Mouse (Mus musculus): ENCODE data around the gene Bmp7.

The Bmp7 gene

DNA sequence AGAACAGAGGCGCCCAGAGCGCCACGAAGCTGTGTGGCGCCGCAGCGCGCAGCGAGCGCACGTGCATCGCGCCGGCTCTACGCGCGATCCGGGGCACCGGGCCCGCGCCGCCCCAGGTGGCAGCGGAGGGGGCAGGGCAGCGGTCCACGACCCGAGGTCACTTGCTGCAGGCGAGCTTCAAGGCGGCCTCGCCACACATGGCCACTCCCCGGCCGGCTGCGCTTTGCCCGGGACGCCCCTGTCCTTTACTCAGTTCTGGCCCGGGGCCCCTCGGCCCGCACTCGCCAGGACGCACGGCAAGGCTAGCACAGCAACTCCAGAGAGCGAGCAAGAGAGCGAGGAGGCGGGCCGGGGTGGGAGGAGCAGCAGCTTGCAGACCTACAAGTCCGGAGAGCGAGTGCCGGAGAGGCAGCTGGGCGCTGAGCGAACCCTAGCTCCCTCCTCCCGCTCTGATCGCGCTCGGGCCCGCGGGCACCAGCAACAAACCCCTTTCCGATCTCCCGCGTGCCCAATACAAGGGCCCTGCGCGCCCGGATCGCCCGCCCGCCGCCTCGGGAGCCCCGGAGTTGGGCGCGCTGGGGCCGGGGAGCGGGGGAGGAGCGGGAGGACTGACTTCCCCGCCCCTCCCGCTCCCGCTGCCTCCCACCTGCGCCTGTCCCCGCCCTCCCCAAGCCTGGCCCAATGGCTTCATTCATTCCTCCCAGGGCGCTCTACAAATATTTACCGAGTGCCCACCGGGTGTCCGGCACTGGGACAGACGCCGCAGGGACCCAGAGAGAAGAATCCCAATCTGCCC, at the start of gene Bmp7:
TSS of gene Bmp7 (minus strand) at position 319 of the 796 bp plus-strand sequence.
- DNase-seq (ENCODE audit: extremely low read depth, low read depth, low spot score), result no peak

DNA sequence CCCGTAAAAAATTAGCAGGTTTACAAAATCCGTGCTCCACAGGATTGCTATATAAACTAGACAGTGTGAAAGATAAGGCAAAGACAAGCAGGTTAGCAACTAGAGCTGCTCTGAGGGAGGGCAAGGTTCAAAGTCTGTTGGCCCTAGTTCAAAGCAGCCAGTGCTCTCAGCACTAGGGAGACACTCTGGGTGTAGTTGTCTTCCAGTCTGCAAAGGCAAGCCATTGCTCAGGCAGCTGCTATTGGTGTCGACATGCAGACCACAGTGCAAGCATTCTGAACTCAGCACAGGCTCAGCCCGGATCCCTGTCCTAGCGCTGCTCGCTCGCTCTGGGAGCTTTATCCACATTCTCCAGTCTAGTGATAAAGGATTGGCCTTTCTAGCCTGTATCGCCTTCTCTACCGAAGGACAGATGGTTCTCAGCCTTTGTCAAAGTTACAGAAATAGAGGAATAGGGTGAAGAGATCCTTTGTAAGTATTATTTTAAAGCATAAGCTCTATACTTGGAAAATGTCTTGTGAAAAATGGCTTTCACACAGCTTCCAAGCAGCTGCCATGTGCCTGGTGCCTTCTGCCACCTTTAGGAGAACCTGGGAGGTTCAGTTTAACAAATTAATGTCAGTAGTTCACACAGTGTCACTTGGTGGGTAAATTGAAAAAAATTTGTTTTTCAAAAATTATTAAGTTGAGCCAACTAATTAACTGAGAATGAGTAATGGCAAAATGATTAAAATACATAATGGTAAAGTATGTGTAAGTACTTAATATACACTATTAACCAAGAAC, 42.8 kb upstream of the Bmp7 start:
- DNase-seq (ENCODE audit: extremely low read depth, low read depth, low spot score), result no peak

DNA sequence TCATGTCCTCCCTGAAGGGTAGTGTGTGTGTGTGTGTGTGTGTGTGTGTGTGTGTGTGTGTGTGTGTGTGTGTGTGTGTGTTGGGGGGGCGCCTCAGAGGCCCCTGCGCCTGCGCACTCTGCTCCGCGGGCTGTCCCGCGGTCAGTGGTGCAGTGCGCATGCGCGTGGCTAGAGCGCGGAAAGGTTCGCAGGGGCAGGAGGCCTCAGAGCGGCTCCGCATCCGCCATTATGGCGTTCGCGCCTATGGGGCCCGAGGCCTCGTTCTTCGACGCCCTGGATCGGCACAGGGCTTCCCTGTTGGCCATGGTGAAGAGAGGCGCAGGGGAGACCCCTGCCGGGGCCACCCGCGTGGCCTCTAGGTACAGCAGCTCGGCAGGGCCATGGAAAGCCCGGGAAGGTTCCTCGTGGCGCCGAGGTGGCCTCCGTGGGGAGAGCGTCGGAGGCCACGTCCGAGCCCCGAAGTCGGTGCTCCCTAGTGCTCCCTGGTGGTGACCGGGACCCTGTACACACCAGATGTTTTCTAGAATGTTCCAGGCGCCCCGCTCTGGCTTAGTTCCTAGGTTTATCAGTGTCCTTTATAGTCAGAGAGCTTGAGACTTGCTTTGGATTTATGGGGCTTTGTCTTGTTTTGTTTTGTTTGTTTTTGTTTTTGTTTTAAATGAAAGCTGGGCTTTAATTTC, 39.7 kb upstream of the Bmp7 start:
- DNase-seq (ENCODE audit: extremely low read depth, low read depth, low spot score), result no peak

- no peak for DNase-seq (ENCODE audit: extremely low read depth, low read depth, low spot score)
Measured at GRCm38 (mm10) chr2:172978131-172978633, 38.1 kb upstream of the Bmp7 start.

DNA sequence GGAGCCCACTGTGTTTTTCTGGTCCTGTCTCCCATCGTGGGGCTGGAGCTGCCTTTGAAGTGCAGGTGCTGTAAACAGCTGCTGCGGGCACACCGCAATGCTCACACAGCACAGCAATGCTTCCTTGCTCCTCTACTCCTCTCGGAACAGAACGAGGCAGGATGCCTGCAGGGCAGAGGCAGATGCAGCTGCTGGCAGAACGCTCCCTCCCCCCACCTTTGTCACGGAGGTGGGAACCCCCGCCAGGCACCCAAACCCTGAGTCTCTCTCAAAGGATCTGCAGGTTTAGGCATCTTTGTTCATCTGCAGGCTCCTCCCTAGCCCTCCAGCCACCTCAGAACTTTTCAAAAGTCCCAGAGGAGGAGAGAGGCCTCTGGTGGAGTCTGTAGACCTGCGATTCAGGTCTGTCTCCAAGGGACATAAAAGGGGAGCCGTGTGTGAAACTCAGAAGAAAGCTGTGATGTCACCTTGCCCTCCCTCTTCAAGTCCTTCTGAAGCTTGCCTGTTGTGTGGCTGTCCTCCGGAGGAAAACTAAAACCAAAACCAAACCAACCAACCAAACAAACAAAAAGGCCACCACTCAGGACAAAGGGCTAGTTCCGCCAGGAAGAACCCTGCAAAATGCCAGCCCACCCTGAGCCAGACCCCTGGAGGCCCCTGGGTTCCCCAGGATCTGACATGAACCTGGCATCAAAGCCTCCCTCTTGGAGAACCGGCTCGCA, 37.4 kb upstream of the Bmp7 start, which contains the start of gene Spo11:
TSS of gene Spo11 (plus strand) at position 292 of the 722 bp plus-strand sequence.
- DNase-seq (ENCODE audit: extremely low read depth, low read depth, low spot score), result no peak

GRCm38 (mm10) chr2:172976661-172977238, 36.6 kb upstream of the Bmp7 start:
- DNase-seq (ENCODE audit: extremely low read depth, low read depth, low spot score), result no peak

DNA sequence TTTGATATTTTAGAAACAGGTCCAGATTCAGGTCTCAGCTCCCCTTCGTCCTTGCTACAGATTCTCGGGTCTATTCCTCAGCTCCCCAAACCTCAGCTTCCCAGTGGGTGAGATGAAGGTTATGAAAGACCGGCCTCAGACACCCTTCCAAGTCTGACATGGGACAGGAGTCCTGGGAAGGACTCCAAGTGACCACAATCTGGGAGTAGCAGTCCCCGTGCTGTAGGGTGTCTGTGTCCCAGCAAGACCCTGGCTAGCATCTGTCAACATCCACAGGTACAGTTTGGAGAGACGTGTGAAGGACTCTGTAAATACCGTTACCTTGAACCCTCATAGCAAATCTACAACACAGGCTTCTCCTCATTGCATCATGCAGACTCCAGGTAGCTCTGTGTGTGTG, 35.0 kb upstream of the Bmp7 start:
- DNase-seq (ENCODE audit: extremely low read depth, low read depth, low spot score), result no peak

GRCm38 (mm10) chr2:172974701-172975100, 34.6 kb upstream of the Bmp7 start:
- DNase-seq (ENCODE audit: extremely low read depth, low read depth, low spot score), result no peak

- no peak for DNase-seq (ENCODE audit: extremely low read depth, low read depth, low spot score)
Measured at GRCm38 (mm10) chr2:172973806-172974565, 33.9 kb upstream of the Bmp7 start.

GRCm38 (mm10) chr2:172971865-172972264, 31.7 kb upstream of the Bmp7 start:
- DNase-seq (ENCODE audit: extremely low read depth, low read depth, low spot score), result no peak

DNA sequence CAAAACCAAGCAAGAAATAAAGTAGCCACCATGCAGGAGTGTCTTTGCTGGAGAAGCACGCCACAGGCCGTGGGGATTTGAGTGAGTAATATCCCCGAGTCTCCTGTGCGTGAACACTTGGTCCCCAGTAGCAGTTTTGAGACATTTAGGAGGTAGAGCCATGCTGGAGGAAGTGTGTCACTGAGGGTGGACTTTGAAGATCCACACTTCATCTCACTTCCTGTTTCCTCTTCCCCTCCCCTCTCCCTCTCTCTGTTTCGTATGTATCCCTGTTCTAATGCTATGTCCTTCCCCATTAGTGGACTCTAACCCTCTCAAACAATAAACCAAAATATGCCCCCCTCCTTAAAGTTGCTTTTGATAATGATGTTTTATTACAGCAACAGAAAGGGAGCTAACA, 26.4 kb upstream of the Bmp7 start:
- DNase-seq (ENCODE audit: extremely low read depth, low read depth, low spot score), result no peak

GRCm38 (mm10) chr2:172965249-172965648, 25.1 kb upstream of the Bmp7 start:
- no peak for DNase-seq (ENCODE audit: extremely low read depth, low read depth, low spot score)

- DNase-seq (ENCODE audit: extremely low read depth, low read depth, low spot score), result no peak
Measured at GRCm38 (mm10) chr2:172961211-172961610, 21.1 kb upstream of the Bmp7 start.

DNA sequence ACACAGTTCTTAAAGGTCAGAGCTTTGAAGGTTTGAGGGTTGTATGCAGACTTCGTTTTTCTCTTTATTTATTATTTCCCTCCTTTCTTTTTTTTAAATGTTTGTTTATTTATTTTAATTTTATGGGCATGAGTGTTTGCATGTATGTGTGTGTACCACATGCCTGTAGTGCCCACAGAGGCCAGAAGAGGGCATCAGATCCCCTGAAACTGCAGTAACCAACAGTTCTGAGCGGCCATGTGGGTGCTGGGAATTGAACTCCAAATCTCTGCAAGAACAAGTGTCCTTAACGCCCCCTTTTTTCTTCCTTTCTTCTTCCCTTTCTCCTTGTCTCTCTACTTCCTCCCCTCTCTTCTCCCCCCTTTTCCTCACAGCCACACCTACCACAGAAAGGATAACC, 20.2 kb upstream of the Bmp7 start:
- no peak for DNase-seq (ENCODE audit: extremely low read depth, low read depth, low spot score)

DNA sequence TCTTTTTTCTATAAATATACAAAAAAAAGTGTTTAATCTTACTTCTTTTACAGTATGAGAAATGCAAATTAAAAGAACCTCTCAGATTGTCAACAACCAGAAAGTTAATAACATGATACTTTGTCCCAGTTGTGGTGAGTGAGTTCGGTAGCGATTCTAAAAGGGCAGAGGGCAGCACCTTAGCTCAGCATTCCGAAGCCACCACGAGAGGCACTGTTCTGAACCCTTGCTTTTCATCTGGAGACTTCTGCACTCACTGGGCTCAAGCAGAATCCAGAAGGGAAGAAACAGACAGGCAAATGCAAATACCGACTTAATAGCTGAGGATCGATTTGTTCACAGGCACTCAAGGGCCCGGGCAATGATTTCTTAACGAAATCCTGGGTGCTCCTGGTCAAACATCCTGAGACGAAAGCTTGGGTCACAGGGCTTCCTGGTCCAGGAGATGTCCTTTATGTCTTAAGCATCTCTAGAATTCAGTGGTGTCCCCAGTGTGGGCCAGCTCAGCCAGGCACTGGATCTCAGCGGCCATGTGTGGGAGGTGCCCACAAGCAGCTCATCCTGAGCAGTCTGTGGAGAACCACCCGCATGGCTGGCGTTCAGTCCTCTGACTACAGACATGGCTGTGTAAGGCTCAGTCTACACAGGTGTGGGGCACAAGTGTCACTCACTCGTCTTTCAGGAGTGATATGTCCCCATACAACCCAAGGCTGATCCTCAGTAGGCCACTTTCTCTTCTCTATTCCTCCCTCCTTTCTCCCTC, 19.1 kb upstream of the Bmp7 start:
- no peak for DNase-seq (ENCODE audit: extremely low read depth, low read depth, low spot score)

DNA sequence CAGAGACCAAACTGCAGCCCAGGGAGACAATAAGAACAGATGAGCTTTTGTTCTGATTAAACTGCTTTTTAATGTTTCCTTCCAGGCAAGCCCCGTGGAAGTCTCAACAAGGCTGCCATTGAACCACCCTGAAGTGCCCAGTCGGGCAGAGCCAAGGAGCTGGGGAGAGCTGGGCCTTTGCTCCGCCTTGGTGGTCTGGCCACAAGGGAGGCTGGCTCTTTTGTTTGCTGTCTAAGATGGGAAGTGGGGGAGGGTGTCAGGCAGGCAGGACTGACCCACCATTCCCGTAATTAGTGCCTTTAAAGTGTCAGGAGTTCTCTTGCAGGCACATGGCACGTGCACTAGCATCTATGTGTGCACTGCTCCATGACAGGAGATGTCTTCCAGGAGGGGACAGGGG, 18.5 kb upstream of the Bmp7 start:
- no peak for DNase-seq (ENCODE audit: extremely low read depth, low read depth, low spot score)

DNA sequence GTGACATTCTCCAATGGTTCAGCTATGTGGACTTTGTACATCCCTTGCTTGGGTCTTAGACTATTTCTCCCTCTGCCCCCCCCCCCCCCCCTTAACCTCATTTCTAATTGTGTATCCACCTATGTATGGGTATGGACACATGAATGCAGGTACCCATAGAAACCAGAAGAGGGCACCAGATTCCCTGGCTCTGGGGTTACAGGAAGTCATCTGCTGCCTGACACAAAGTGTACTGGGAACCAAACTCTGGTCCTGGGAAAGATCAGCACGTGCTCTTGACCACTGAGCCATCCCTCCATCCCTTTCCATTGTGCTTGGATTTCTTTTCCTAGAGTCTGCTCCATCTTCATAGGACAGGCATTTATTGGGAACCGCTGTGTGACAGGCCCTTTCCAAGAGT, 11.9 kb upstream of the Bmp7 start:
- DNase-seq (ENCODE audit: extremely low read depth, low read depth, low spot score), result no peak

DNA sequence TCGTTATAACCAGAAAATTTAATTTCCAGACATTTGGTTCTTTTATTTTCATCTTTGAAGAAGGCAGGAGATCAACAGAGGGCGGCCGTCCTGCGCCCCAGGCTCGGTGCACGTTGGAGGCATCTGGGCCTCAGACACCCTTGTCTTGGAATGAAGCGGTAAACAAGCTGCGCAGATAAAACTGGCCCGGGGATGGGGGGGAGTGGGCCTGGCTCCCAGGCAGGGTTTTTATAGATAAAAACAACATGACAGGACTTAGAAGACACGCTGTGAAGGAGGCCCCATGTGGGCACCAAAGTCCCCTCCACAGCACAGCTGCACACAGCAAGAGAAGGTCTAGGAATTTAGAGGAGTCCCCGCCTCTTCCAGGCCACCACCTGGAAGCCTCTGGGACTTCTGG, 10.6 kb upstream of the Bmp7 start:
- no peak for DNase-seq (ENCODE audit: extremely low read depth, low read depth, low spot score)

- DNase-seq (ENCODE audit: extremely low read depth, low read depth, low spot score), result no peak
Measured at GRCm38 (mm10) chr2:172950119-172950676, 10.1 kb upstream of the Bmp7 start.
